Mouse (Mus musculus) ES-E14 (cell line): ENCODE results near the gene Ankrd35.

Experiments
- CHD2 ChIP-seq: IDR thresholded peaks from 2 replicates; pipeline ENCODE4 v1.6.1; 2014; ENCODE audit warnings: mild to moderate bottlenecking, low read depth, low read length, inconsistent platforms
- HCFC1 ChIP-seq: IDR thresholded peaks from 2 replicates; pipeline ENCODE4 v1.6.1; 2012; ENCODE audit warnings: low read length, inconsistent platforms, borderline replicate concordance; ENCODE audit not compliant: insufficient read depth
- MAFK ChIP-seq: IDR thresholded peaks from 2 replicates; pipeline ENCODE4 v1.6.1; 2014; ENCODE audit warnings: mild to moderate bottlenecking, low read depth, low read length, inconsistent platforms; ENCODE audit not compliant: insufficient read depth
- ZC3H11A ChIP-seq: IDR thresholded peaks from 2 replicates; pipeline ENCODE4 v1.6.1; 2012; ENCODE audit warnings: low read depth, mild to moderate bottlenecking, inconsistent platforms, low read length, borderline replicate concordance

DNA sequence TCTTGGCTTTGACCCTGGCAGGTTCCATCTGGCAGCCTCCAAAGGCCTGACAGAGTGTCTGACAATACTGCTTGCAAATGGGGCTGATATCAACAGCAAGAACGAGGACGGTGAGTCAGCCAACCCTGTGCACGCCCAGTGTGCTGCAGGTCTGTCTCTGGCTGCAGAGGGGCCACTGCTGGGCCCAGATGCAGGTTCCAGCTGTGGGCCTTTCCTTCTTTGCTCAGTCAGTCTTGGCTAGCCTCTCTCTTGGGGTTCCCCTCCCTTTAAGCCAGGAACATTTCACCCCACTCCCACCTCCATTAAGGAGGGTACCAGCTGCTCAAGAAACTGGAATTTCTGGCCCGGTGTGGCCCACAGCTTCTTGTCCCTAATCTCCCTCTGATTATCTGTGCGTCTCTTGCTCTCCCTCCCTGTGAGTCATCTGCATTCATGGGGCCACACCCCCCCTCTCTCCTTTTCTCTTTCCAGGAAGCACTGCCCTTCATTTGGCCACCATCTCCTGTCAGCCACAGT is 9.3 kb downstream of the Ankrd35 start:
- TF ChIP-seq MAFK (no peak), CHD2 (no peak), HCFC1 (no peak), ZC3H11A (no peak)
